Mouse (Mus musculus): ENCODE measurements at regions not wholly inside any gene's neighbourhood (a gene's known extent, or its start where the extent isn't known, plus 50 kb on each side); places are given as distances from the start of the nearest gene placed in this dataset.

GRCm38 (mm10) chr4:23490224-23490623 is 1002.1 kb upstream of the Pou3f2 start:
- DNase-seq (ENCODE audit: inconsistent ontology term), result no peak

- no peak for DNase-seq (ENCODE audit: inconsistent ontology term)
Observed at GRCm38 (mm10) chr4:23491255-23491654, 1003.1 kb upstream of the Pou3f2 start.

DNA sequence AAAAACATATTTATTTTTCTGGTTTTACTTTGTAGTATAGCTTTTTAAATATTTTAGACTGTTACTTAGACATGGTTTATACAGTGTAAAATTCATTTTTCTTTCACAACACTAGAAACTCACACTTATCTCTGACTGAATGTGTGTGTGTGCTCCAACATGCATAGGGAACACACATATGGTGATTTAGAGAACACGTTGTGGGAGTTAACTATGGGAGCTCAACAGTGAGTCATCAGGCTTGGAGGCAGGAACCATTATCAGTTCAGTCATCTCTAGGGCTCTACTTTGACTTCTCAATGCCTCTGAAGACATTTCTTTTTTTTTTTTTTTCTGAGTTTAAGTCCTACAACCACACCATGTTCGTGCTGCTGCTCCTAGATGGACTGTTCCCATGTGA is 997.5 kb upstream of the Mms22l start:
- DNase-seq (ENCODE audit: inconsistent ontology term), result no peak

GRCm38 (mm10) chr4:23504770-23505420 is 991.4 kb upstream of the Mms22l start:
- DNase-seq (ENCODE audit: inconsistent ontology term), result no peak

- DNase-seq (ENCODE audit: inconsistent ontology term), result no peak
Observed at GRCm38 (mm10) chr4:23510873-23511272, 985.4 kb upstream of the Mms22l start.

DNA sequence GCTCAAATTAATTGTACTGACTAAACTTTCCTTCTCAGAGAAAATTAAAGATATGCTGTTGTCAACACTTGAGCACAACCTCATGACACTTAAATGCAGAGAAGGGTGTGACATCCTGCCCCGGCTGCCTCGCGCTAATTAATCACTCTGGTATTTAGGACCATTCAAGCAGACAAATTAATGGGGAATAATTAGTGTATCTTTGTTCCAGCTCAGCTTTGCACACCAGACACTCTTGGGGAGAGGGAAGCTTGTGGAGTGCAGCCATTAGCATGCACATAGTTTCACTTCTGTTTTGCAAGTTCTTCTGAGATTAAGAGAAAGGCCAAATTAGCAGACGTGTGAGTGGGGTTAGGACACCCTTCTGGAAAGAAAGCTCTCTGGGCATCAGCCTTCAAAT is 984.2 kb upstream of the Mms22l start:
- peak; percentile 85 for DNase-seq (ENCODE audit: inconsistent ontology term)

- no peak for DNase-seq (ENCODE audit: inconsistent ontology term)
Observed at GRCm38 (mm10) chr4:23513939-23514338, 982.3 kb upstream of the Mms22l start.

All from Muller cell, postnatal 12 days (primary cell).